Mouse (Mus musculus) G1E (cell line): ENCODE results near the gene Cactin.

Experiments
- CTCF ChIP-seq: IDR thresholded peaks from 2 replicates; pipeline ENCODE4 v1.5.1; 2012; ENCODE audit warnings: low read depth, low read length, inconsistent platforms, mixed read lengths
- GATA1 ChIP-seq: IDR thresholded peaks from 2 replicates; pipeline ENCODE4 v1.6.1; 2012; ENCODE audit warnings: borderline replicate concordance, low read length, inconsistent platforms, mixed read lengths
- GATA2 ChIP-seq: IDR thresholded peaks from 2 replicates; pipeline ENCODE4 v1.6.1; 2012; ENCODE audit warnings: low read depth, low read length, inconsistent platforms, borderline replicate concordance
- POLR2AphosphoS5 ChIP-seq: IDR thresholded peaks from 2 replicates; pipeline ENCODE4 v1.6.1; 2012; ENCODE audit warnings: low read depth, low read length, inconsistent platforms; ENCODE audit not compliant: insufficient replicate concordance
- TAL1 ChIP-seq: conservative IDR thresholded peaks from 2 replicates; pipeline ENCODE4 v1.6.1; 2012; ENCODE audit warnings: low read depth, low read length, inconsistent platforms, mixed read lengths

DNA sequence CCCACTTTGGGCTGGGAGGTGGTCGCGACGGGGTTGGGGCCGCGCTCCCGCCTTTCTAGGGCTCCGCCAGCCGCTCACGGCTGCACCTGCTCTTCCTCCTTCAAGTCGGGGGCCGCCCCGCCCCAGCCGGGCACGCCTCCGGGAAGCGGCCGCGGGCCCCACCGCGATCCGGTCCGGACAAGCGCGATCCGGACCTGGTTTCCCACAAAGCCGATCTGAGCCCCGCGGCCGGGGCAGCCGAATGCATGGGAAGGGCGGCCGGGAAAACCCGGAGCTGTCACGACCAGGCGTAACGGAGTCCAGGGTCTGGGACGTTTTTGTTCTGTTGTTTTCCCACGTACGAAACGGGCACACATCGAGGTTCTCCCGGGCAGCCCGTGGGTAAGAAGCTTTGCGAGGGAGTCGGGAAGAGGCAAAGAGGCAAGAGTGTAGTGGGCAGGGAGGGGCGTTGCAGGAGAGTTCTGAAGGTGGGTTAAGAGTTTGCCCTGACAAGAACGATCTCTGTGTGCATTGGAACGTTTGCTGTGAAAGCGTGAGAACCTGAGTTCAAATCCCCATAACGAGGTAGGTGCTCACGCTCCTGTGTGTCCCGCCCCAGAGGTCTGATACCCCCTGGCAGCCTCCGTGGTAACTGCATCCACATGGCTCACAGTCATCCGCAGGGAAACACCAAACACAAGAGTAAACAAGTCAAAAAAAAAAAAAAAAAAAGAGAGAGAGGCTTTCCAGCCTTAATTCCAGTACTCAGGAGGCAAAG lies 35.0 kb upstream of the Cactin start:
- TF ChIP-seq CTCF (no peak), GATA2 (no peak), TAL1 (no peak), GATA1 (no peak), POLR2AphosphoS5 (no peak)
